Mouse (Mus musculus) hindbrain, embryonic 14.5 days (tissue): ENCODE measurements around the gene Sprr2f. TPM values are rescaled to one million over a fixed set of nuclear protein-coding genes. Genes with fewer than 3 reads are reported as not detected.

Source experiments
- ATAC-seq: fragments of 200-750 bp; cut with Nextera tagmentation; 2 replicates; pipeline ENCODE4 v1.8.0; 2017; ENCODE audit warnings: moderate number of reproducible peaks, mild to moderate bottlenecking, moderate TSS enrichment, moderate library complexity; ENCODE audit not compliant: low FRiP score
- DNase-seq: peaks from one replicate; pipeline ENCODE4 v3.0.0-alpha.2; 2015; ENCODE audit warnings: low spot score
- H3K27ac ChIP-seq: fragments of 300-500 bp; sonication (generic); 2 replicates; pipeline ENCODE4 v1.5.1; 2014; ENCODE audit warnings: mild to moderate bottlenecking, moderate library complexity
- H3K27me3 ChIP-seq: fragments of 300-500 bp; sonication (generic); 2 replicates; pipeline ENCODE4 v1.6.1; 2014; ENCODE audit warnings: mild to moderate bottlenecking, low read length, mixed read lengths; ENCODE audit not compliant: control insufficient read depth, insufficient read depth
- H3K36me3 ChIP-seq: fragments of 300-500 bp; sonication (generic); replicated peaks from 2 replicates; pipeline ENCODE4 v1.6.1; 2014; ENCODE audit not compliant: control insufficient read depth, insufficient read depth
- H3K4me1 ChIP-seq: fragments of 300-500 bp; sonication (generic); replicated peaks from 2 replicates; pipeline ENCODE4 v1.6.1; 2014; ENCODE audit warnings: antibody characterized with exemption, low read length, mixed read lengths; ENCODE audit not compliant: control insufficient read depth, insufficient read depth
- H3K4me2 ChIP-seq: fragments of 300-500 bp; sonication (generic); replicated peaks from 2 replicates; pipeline ENCODE4 v1.6.1; 2014; ENCODE audit warnings: mild to moderate bottlenecking, moderate library complexity
- H3K4me3 ChIP-seq: fragments of 300-500 bp; sonication (generic); replicated peaks from 2 replicates; pipeline ENCODE4 v1.5.1; 2014; ENCODE audit warnings: mild to moderate bottlenecking, low read length
- H3K9ac ChIP-seq: fragments of 300-500 bp; sonication (generic); 2 replicates; pipeline ENCODE4 v1.6.1; 2014
- H3K9me3 ChIP-seq: fragments of 300-500 bp; sonication (generic); 2 replicates; pipeline ENCODE4 v1.6.1; 2016; ENCODE audit warnings: low read length; ENCODE audit not compliant: control insufficient read depth
- WGBS: fragments of 180-500 bp; shearing (Covaris S2); extraction: QIAGEN DNeasy Blood & Tissue Kit; methylation state at CpG from one replicate; pipeline ENCODE4 v1.1.7; 2014; 5-methylcytosine and 5-hydroxymethylcytosine counted together
- polyA plus RNA-seq: library from polyadenylated mRNA; unstranded; fragments of >200 nt; fragmentation: Nextera tagmentation; extraction: Ambion mirVana; gene quantifications from 2 replicates; pipeline ENCODE4 v1.2.1, GENCODE M21; 2014

Gene Sprr2f
- polyA plus RNA-seq, 1 experiment from 2014 or later = not detected

- H3K9me3 ChIP-seq = no peaks in the 10 kb centered on the region
- no peak for DNase-seq
- no peaks in the 10 kb centered on the region for H3K36me3 ChIP-seq
- H3K27me3 ChIP-seq = no peaks in the 10 kb centered on the region
- no peak within 1 kb of the TSS for H3K4me3 ChIP-seq
- H3K4me1 ChIP-seq = no peaks in the 10 kb centered on the region
- H3K4me2 ChIP-seq = no peak within 1 kb of the TSS
- ATAC-seq = no peak
- no peak within 1 kb of the TSS for H3K9ac ChIP-seq
- WGBS = 95% methylated on average over 2 of the region's 2 CpGs
- H3K27ac ChIP-seq = no peak within 1 kb of the TSS
Measured at GRCm38 (mm10) chr3:92407691-92408090, 42.7 kb downstream of the Sprr2f start, which contains the start of gene Sprr2i. Gene Sprr2i (plus strand): TSS chr3:92407991.

Other genes with a start within 250 kb of the Sprr2f start
- not detected in 2 replicates for gene Prr9, start 241.2 kb upstream of the Sprr2f start, polyA plus RNA-seq
- gene Lelp1, start 222.4 kb upstream of the Sprr2f start, polyA plus RNA-seq = not detected in 2 replicates
- gene Sprr2a1, start 149.4 kb upstream of the Sprr2f start, polyA plus RNA-seq = not detected in 2 replicates
- gene Sprr2a2, start 149.3 kb upstream of the Sprr2f start, polyA plus RNA-seq = not detected in 2 replicates
- not detected in 2 replicates for gene Sprr2a3, start 79.8 kb upstream of the Sprr2f start, polyA plus RNA-seq
- 0.27 TPM in 1 of 2 replicates, not detected in the other for gene Sprr2b, start 48.6 kb upstream of the Sprr2f start, polyA plus RNA-seq
- gene Sprr2d, start 26.0 kb upstream of the Sprr2f start, polyA plus RNA-seq = not detected in 2 replicates
- gene Sprr2e, start 13.0 kb upstream of the Sprr2f start, polyA plus RNA-seq = not detected in 2 replicates
- not detected in 2 replicates for gene Sprr2h, start 20.5 kb downstream of the Sprr2f start, polyA plus RNA-seq
- gene Sprr2i, start 42.8 kb downstream of the Sprr2f start, polyA plus RNA-seq = not detected in 2 replicates
- gene Sprr2j-ps, start 52.9 kb downstream of the Sprr2f start, polyA plus RNA-seq = not detected in 2 replicates
- 6.2 and 7.5 TPM in 2 replicates for gene Gm9774, start 64.2 kb downstream of the Sprr2f start, polyA plus RNA-seq
- gene Sprr2k, start 67.4 kb downstream of the Sprr2f start, polyA plus RNA-seq = not detected in 2 replicates
- not detected in 2 replicates for gene Sprr1b, start 73.6 kb downstream of the Sprr2f start, polyA plus RNA-seq
- not detected in 2 replicates for gene Sprr3, start 93.5 kb downstream of the Sprr2f start, polyA plus RNA-seq
- gene Sprr1a, start 120.7 kb downstream of the Sprr2f start, polyA plus RNA-seq = not detected in 2 replicates
- gene Sprr4, start 135.3 kb downstream of the Sprr2f start, polyA plus RNA-seq = not detected in 2 replicates
- gene 2310046K23Rik, start 169.3 kb downstream of the Sprr2f start, polyA plus RNA-seq = not detected in 2 replicates
- gene Ivl, start 208.5 kb downstream of the Sprr2f start, polyA plus RNA-seq = not detected in 2 replicates
- gene Smcp, start 223.8 kb downstream of the Sprr2f start, polyA plus RNA-seq = not detected in 2 replicates
- gene 2210017I01Rik, start 242.3 kb downstream of the Sprr2f start, polyA plus RNA-seq = not detected in 2 replicates